Mouse (Mus musculus) ovary, adult 18-20 months (tissue): ENCODE measurements around the gene Fbn1.

Experiments used
- DNase-seq: peaks from one replicate; pipeline ENCODE4 v3.0.0; 2022; ENCODE audit warnings: low spot score, mixed read lengths

The Fbn1 gene

GRCm38 (mm10) chr2:125507893-125508292 is at the start of gene Fbn1:
Fbn1 (minus strand) TSS chr2:125507993.
- no peak for DNase-seq

- DNase-seq, result no peak
Observed at GRCm38 (mm10) chr2:125555830-125556229, 48.0 kb upstream of the Fbn1 start.

- no peak for DNase-seq
Observed at GRCm38 (mm10) chr2:125548806-125549578, 41.2 kb upstream of the Fbn1 start.

GRCm38 (mm10) chr2:125544986-125545385 is 37.2 kb upstream of the Fbn1 start:
- no peak for DNase-seq

- DNase-seq, result no peak
Observed at GRCm38 (mm10) chr2:125543646-125544045, 35.9 kb upstream of the Fbn1 start.

- DNase-seq, result no peak
Observed at GRCm38 (mm10) chr2:125541451-125541850, 33.7 kb upstream of the Fbn1 start.

GRCm38 (mm10) chr2:125540579-125540978 is 32.8 kb upstream of the Fbn1 start:
- no peak for DNase-seq

- DNase-seq, result no peak
Observed at GRCm38 (mm10) chr2:125539640-125540039, 31.8 kb upstream of the Fbn1 start.

GRCm38 (mm10) chr2:125530665-125531064 is 22.9 kb upstream of the Fbn1 start:
- no peak for DNase-seq

- no peak for DNase-seq
Observed at GRCm38 (mm10) chr2:125526566-125526965, 18.8 kb upstream of the Fbn1 start.

- no peak for DNase-seq
Observed at GRCm38 (mm10) chr2:125525484-125525883, 17.7 kb upstream of the Fbn1 start.

- DNase-seq, result peak; percentile 63
Observed at GRCm38 (mm10) chr2:125516594-125516993, 8.8 kb upstream of the Fbn1 start.

- no peak for DNase-seq
Observed at GRCm38 (mm10) chr2:125515291-125516057, 7.7 kb upstream of the Fbn1 start.

GRCm38 (mm10) chr2:125514391-125514790 is 6.6 kb upstream of the Fbn1 start:
- DNase-seq, result no peak

- DNase-seq, result no peak
Observed at GRCm38 (mm10) chr2:125512544-125512943, 4.8 kb upstream of the Fbn1 start.

- DNase-seq, result no peak
Observed at GRCm38 (mm10) chr2:125511898-125512297, 4.1 kb upstream of the Fbn1 start.

GRCm38 (mm10) chr2:125510752-125511151 is 3.0 kb upstream of the Fbn1 start:
- no peak for DNase-seq

GRCm38 (mm10) chr2:125508381-125508780 is 588 bp upstream of the Fbn1 start:
- DNase-seq, result no peak

GRCm38 (mm10) chr2:125506316-125507054 is 1.3 kb downstream of the Fbn1 start:
- DNase-seq, result peak; percentile 32

- peak; percentile 19 for DNase-seq
Observed at GRCm38 (mm10) chr2:125505746-125506315, 2.0 kb downstream of the Fbn1 start.

- DNase-seq, result peak; percentile 43
Observed at GRCm38 (mm10) chr2:125505006-125505745, 2.6 kb downstream of the Fbn1 start, which contains the start of gene Gm9913. Gm9913 (plus strand) TSS chr2:125505089.
